Mouse (Mus musculus): Measurements from ENCODE around the gene Gm44511. TPM values are rescaled to one million over a fixed set of nuclear protein-coding genes. Genes with fewer than 3 reads are reported as not detected.
"Not testable (repeated sequence)": the region's sequence is repeated elsewhere in the genome, so short reads cannot be mapped to it uniquely, and the experiment has no call there.

Gene Gm44511
- polyA plus RNA-seq, 1 experiment from 2014 or later = not detected

GRCm38 (mm10) chr6:128754748-128755401 lies 71.2 kb downstream of the Gm44511 start:
- Histone ChIP-seq H3K4me2 (peak overlapping the region; percentile 44), H3K4me3 (peak overlapping the region; percentile 27; the same call in 1 of the 2 replicates), H3K27ac (peak overlapping the region; percentile 61), H3K9ac (peak overlapping the region; percentile 25; the same call in 1 of the 2 replicates)
- not testable (repeated sequence) for H3K9me3 ChIP-seq (replicated peaks); H3K4me1 ChIP-seq (replicated peaks); H3K27me3 ChIP-seq; ATAC-seq (replicated peaks; ENCODE audit: insufficient number of reproducible peaks, insufficient read depth, low FRiP score, low read depth); H3K36me3 ChIP-seq
- WGBS = 71% methylated on average over 12 of the region's 12 CpGs

- ATAC-seq (replicated peaks; ENCODE audit: insufficient number of reproducible peaks, insufficient read depth, low FRiP score, low read depth) = peak; percentile 77
These were observed 71.8 kb downstream of the Gm44511 start for GRCm38 (mm10) chr6:128754265-128754664.

GRCm38 (mm10) chr6:128753610-128754224 lies 72.4 kb downstream of the Gm44511 start:
- not testable (repeated sequence) for H3K4me1 ChIP-seq (replicated peaks); H3K36me3 ChIP-seq; H3K27me3 ChIP-seq; H3K9ac ChIP-seq; H3K9me3 ChIP-seq (replicated peaks)
- WGBS = 32% methylated on average over 8 of the region's 8 CpGs
- peak overlapping the region; percentile 44 for H3K4me2 ChIP-seq
- peak overlapping the region; percentile 61 for H3K27ac ChIP-seq
- ATAC-seq (replicated peaks; ENCODE audit: insufficient number of reproducible peaks, insufficient read depth, low FRiP score, low read depth) = peak; percentile 91
- peak overlapping the region; percentile 27 for H3K4me3 ChIP-seq

More at GRCm38 (mm10) chr6:128754265-128754664, 71.8 kb downstream of the Gm44511 start:
- not testable (repeated sequence) for H3K36me3 ChIP-seq; H3K9me3 ChIP-seq (replicated peaks); H3K4me1 ChIP-seq (replicated peaks); H3K27me3 ChIP-seq
- H3K4me3 ChIP-seq = peak overlapping the region; percentile 27
- peak overlapping the region; percentile 25; the same call in 1 of the 2 replicates for H3K9ac ChIP-seq
- peak overlapping the region; percentile 44 for H3K4me2 ChIP-seq
- 28% methylated on average over 10 of the region's 10 CpGs for WGBS
- peak overlapping the region; percentile 61 for H3K27ac ChIP-seq

DNA sequence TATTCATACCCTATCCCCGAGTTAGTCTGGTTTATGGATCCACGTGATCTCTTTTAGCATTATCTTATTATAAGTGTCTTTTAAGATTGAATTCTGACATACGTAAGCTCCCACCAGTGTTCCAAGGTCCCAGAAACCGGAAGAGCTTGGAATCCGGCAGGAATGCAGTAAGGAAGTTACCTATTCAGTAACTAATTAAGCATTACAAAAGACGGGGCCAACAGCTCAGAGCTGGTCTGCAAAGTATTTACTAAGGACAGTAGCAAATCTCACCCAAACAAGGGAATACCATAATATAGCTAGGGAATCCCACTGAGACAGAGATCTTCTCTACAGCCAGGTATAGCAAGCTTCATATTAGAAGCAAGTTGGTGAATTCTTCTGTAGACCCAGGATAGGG lies 79.1 kb downstream of the Gm44511 start:
- WGBS = 74% methylated on average over 6 of the region's 6 CpGs
- H3K27me3 ChIP-seq; H3K9ac ChIP-seq; ATAC-seq (replicated peaks; ENCODE audit: insufficient number of reproducible peaks, insufficient read depth, low FRiP score, low read depth); H3K4me3 ChIP-seq; H3K36me3 ChIP-seq; H3K27ac ChIP-seq; H3K9me3 ChIP-seq (replicated peaks); H3K4me2 ChIP-seq; H3K4me1 ChIP-seq (replicated peaks): not testable (repeated sequence)

DNA sequence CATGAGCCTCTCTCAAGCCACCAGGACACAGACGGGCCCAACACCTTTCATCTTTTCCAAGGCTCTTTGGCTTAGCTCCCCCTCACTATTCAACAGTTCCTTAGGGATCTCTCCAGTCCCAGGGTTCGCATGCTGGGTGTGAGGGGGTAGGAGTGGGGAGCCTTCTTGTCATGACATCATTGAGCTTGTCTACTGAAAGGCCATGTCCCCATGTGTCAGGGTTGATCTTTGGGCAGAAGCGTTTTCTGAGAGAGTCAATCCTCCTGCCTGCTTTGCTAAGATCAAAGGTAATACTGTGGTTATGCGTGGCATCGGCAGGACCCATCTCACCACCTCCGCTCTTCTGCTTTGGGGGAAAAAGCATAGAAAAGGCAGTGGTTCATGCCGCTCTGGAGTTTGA lies 88.7 kb downstream of the Gm44511 start:
- Histone ChIP-seq H3K36me3 (no peaks in the 10 kb centered on the region), H3K27me3 (no peaks in the 10 kb centered on the region), H3K27ac (no peak overlapping the region), H3K4me2 (no peak overlapping the region), H3K9me3 (replicated peaks) (no peaks in the 10 kb centered on the region), H3K4me1 (replicated peaks) (no peaks in the 10 kb centered on the region), H3K4me3 (no peak overlapping the region), H3K9ac (no peak overlapping the region)
- WGBS = 79% methylated on average over 7 of the region's 7 CpGs
- ATAC-seq (replicated peaks; ENCODE audit: insufficient number of reproducible peaks, insufficient read depth, low FRiP score, low read depth) = no peak

- H3K27ac ChIP-seq = no peak overlapping the region
These were observed 90.0 kb downstream of the Gm44511 start for GRCm38 (mm10) chr6:128736100-128736499.

DNA sequence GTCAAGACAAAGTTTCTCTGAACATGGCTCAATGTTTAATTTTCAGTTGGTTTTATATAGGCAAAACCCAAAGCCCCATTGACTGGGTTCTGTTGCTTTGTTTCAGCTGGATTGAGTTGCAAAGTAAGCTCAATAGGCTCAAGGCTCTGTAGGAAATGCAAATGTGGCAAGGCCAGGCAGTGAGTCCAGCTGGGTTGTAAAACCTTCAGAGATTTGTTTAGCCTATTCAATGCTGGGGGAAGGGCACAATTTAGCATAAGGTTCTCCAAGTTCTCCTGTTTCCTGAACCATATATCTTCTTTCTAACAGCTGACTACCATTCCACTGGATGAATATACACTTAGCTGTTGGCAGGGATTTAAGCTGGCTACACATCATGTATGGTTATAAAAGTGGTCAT lies 91.2 kb downstream of the Gm44511 start:
- no peaks in the 10 kb centered on the region for H3K4me1 ChIP-seq (replicated peaks)
- H3K27me3 ChIP-seq = no peaks in the 10 kb centered on the region
- no peak overlapping the region for H3K4me3 ChIP-seq
- no peak for ATAC-seq (replicated peaks; ENCODE audit: insufficient number of reproducible peaks, insufficient read depth, low FRiP score, low read depth)
- H3K27ac ChIP-seq = no peak overlapping the region
- H3K9ac ChIP-seq = no peak overlapping the region
- H3K9me3 ChIP-seq (replicated peaks) = no peaks in the 10 kb centered on the region
- H3K4me2 ChIP-seq = no peak overlapping the region
- no peaks in the 10 kb centered on the region for H3K36me3 ChIP-seq

More at GRCm38 (mm10) chr6:128736100-128736499, 90.0 kb downstream of the Gm44511 start:
- no peaks in the 10 kb centered on the region for H3K4me1 ChIP-seq (replicated peaks)
- ATAC-seq (replicated peaks; ENCODE audit: insufficient number of reproducible peaks, insufficient read depth, low FRiP score, low read depth) = no peak
- no peaks in the 10 kb centered on the region for H3K9me3 ChIP-seq (replicated peaks)
- no peak overlapping the region for H3K9ac ChIP-seq
- H3K27me3 ChIP-seq = no peaks in the 10 kb centered on the region
- no peaks in the 10 kb centered on the region for H3K36me3 ChIP-seq
- no peak overlapping the region for H3K4me3 ChIP-seq
- no peak overlapping the region for H3K4me2 ChIP-seq

DNA sequence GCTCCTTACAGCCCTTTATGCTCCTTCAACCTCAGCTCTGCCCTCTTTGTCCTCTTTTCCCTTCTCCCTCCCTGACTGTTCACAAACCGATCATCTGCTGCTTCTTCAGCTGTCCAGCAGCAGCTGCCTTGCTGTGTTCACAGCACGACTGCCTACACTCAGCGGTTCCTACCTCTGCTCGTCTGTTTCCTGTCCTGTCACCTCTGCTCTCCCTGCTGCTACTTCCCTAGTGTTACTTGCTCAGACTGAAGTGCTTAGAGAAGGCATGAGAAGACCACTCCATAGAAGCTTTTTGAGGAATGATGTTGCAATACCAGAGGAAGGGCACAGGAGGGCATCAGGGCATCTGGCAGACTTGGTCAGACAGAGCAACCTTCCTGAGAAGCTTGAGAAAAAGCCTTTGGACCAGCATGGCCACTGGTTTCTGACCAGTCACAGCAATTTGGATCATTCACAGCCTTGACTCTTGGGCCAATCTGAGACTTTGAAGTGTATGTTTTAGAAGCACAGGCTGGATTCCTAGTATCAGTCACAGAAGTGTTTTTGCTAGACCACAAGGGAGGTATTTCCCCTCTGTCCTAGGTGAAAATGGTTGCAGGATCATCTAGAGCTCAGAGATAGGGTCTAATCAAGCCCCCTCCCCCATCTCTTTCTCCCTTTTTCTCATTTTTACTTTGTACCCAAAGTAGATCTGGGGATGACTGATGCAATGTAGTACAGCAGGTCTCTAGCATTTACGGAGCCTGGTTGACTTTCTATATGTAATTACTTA lies 92.0 kb downstream of the Gm44511 start:
- Histone ChIP-seq H3K36me3 (no peaks in the 10 kb centered on the region), H3K27ac (no peak overlapping the region), H3K4me1 (replicated peaks) (no peaks in the 10 kb centered on the region), H3K4me3 (no peak overlapping the region), H3K27me3 (no peaks in the 10 kb centered on the region), H3K4me2 (no peak overlapping the region), H3K9ac (no peak overlapping the region), H3K9me3 (replicated peaks) (no peaks in the 10 kb centered on the region)
- 50% methylated on average over 5 of the region's 5 CpGs for WGBS
- no peak for ATAC-seq (replicated peaks; ENCODE audit: insufficient number of reproducible peaks, insufficient read depth, low FRiP score, low read depth)

DNA sequence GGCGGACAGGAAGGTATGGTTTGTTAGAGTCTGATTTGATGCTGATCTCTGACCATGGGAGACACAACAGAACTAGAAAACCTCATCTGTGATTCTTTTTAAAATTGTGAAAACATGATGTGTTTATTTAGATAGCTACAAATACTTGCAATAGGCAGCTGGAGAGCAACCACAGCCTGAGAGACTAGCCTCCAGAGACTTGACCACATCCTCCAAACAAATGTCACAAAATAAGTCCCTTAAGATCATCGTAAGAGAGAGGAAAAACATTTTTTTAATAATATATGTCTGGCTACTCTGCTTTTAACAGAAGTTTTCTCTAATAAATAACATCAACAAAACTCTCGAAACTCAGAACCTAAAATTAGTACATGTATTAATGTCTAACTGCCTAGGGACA lies 94.1 kb downstream of the Gm44511 start:
- H3K4me1 ChIP-seq (replicated peaks) = no peaks in the 10 kb centered on the region
- no peaks in the 10 kb centered on the region for H3K27me3 ChIP-seq
- no peak for ATAC-seq (replicated peaks; ENCODE audit: insufficient number of reproducible peaks, insufficient read depth, low FRiP score, low read depth)
- 78% methylated on average over 3 of the region's 3 CpGs for WGBS
- no peaks in the 10 kb centered on the region for H3K36me3 ChIP-seq
- H3K4me2 ChIP-seq = no peak overlapping the region
- no peak overlapping the region for H3K4me3 ChIP-seq
- no peaks in the 10 kb centered on the region for H3K9me3 ChIP-seq (replicated peaks)
- H3K9ac ChIP-seq = no peak overlapping the region
- H3K27ac ChIP-seq = no peak overlapping the region
